Mouse (Mus musculus): ENCODE measurements around the gene T2.
A peak's percentile ranks its signal among the peaks of the same experiment; 100 is the strongest.

Gene T2

GRCm38 (mm10) chr17:8420739-8421138, 64.9 kb downstream of the T2 start:
- no peak for DNase-seq

GRCm38 (mm10) chr17:8421517-8421916, 65.7 kb downstream of the T2 start:
- DNase-seq, result no peak

GRCm38 (mm10) chr17:8423283-8423682, 67.5 kb downstream of the T2 start:
- DNase-seq, result peak; percentile 29

- no peak for DNase-seq
Measured at GRCm38 (mm10) chr17:8429436-8429835, 73.6 kb downstream of the T2 start.

- DNase-seq, result no peak
Measured at GRCm38 (mm10) chr17:8429896-8430295, 74.1 kb downstream of the T2 start.

- no peak for DNase-seq
Measured at GRCm38 (mm10) chr17:8432179-8432800, 76.5 kb downstream of the T2 start.

- no peak for DNase-seq
Measured at GRCm38 (mm10) chr17:8433121-8433977, 77.6 kb downstream of the T2 start.

GRCm38 (mm10) chr17:8433978-8434960, 78.5 kb downstream of the T2 start, which contains the start of gene T:
T (plus strand) TSS chr17:8434423.
- no peak for DNase-seq

- no peak for DNase-seq
Measured at GRCm38 (mm10) chr17:8436184-8436583, 80.4 kb downstream of the T2 start.

- DNase-seq, result no peak
Measured at GRCm38 (mm10) chr17:8444062-8444461, 88.3 kb downstream of the T2 start.

- DNase-seq, result peak; percentile 44
Measured at GRCm38 (mm10) chr17:8447676-8448192, 91.9 kb downstream of the T2 start.

- DNase-seq, result no peak
Measured at GRCm38 (mm10) chr17:8448324-8448723, 92.5 kb downstream of the T2 start.

GRCm38 (mm10) chr17:8455196-8455595, 99.4 kb downstream of the T2 start:
- DNase-seq, result no peak

GRCm38 (mm10) chr17:8455601-8456000, 99.8 kb downstream of the T2 start:
- DNase-seq, result no peak

GRCm38 (mm10) chr17:8456856-8457460, 101.2 kb downstream of the T2 start:
- no peak for DNase-seq

- DNase-seq, result peak; percentile 45
Measured at GRCm38 (mm10) chr17:8461568-8461967, 105.8 kb downstream of the T2 start.

- peak; percentile 64 for DNase-seq
Measured at GRCm38 (mm10) chr17:8463482-8464128, 107.8 kb downstream of the T2 start.

GRCm38 (mm10) chr17:8467771-8468170, 112.0 kb downstream of the T2 start:
- no peak for DNase-seq

GRCm38 (mm10) chr17:8468716-8469344, 113.0 kb downstream of the T2 start:
- DNase-seq, result peak; percentile 80
